Mouse (Mus musculus): Measurements from ENCODE around the gene Efcab9. TPM values are rescaled to one million over a fixed set of nuclear protein-coding genes. Genes with fewer than 3 reads are reported as not detected.

Efcab9 gene
- total RNA-seq, 2 experiments from 2014 or later, result not detected

GRCm38 (mm10) chr11:32505091-32505739 lies 26.7 kb downstream of the Efcab9 start:
- no peak for ATAC-seq (replicated peaks; ENCODE audit: low FRiP score, poor library complexity, severe bottlenecking)

GRCm38 (mm10) chr11:32503711-32504110 lies 28.2 kb downstream of the Efcab9 start:
- ATAC-seq (replicated peaks; ENCODE audit: low FRiP score, poor library complexity, severe bottlenecking), result no peak

GRCm38 (mm10) chr11:32499931-32500330 lies 31.9 kb downstream of the Efcab9 start:
- ATAC-seq (replicated peaks; ENCODE audit: low FRiP score, poor library complexity, severe bottlenecking), result no peak

GRCm38 (mm10) chr11:32498757-32499535 lies 32.9 kb downstream of the Efcab9 start:
- no peak for ATAC-seq (replicated peaks; ENCODE audit: low FRiP score, poor library complexity, severe bottlenecking)

- no peak for ATAC-seq (replicated peaks; ENCODE audit: low FRiP score, poor library complexity, severe bottlenecking)
Observed at GRCm38 (mm10) chr11:32495283-32495682, 36.6 kb downstream of the Efcab9 start.

- ATAC-seq (replicated peaks; ENCODE audit: low FRiP score, poor library complexity, severe bottlenecking), result no peak
Observed at GRCm38 (mm10) chr11:32493312-32493711, 38.6 kb downstream of the Efcab9 start.

- no peak for ATAC-seq (replicated peaks; ENCODE audit: low FRiP score, poor library complexity, severe bottlenecking)
Observed at GRCm38 (mm10) chr11:32491079-32491478, 40.8 kb downstream of the Efcab9 start.

GRCm38 (mm10) chr11:32488808-32489670 lies 42.8 kb downstream of the Efcab9 start:
- no peak for ATAC-seq (replicated peaks; ENCODE audit: low FRiP score, poor library complexity, severe bottlenecking)

- no peak for ATAC-seq (replicated peaks; ENCODE audit: low FRiP score, poor library complexity, severe bottlenecking)
Observed at GRCm38 (mm10) chr11:32488344-32488743, 43.5 kb downstream of the Efcab9 start.

- no peak for ATAC-seq (replicated peaks; ENCODE audit: low FRiP score, poor library complexity, severe bottlenecking)
Observed at GRCm38 (mm10) chr11:32487501-32487900, 44.4 kb downstream of the Efcab9 start.

- ATAC-seq (replicated peaks; ENCODE audit: low FRiP score, poor library complexity, severe bottlenecking), result no peak
Observed at GRCm38 (mm10) chr11:32486621-32487020, 45.3 kb downstream of the Efcab9 start.

- ATAC-seq (replicated peaks; ENCODE audit: low FRiP score, poor library complexity, severe bottlenecking), result no peak
Observed at GRCm38 (mm10) chr11:32485290-32485689, 46.6 kb downstream of the Efcab9 start.

GRCm38 (mm10) chr11:32481525-32481924 lies 50.4 kb downstream of the Efcab9 start:
- ATAC-seq (replicated peaks; ENCODE audit: low FRiP score, poor library complexity, severe bottlenecking), result no peak

GRCm38 (mm10) chr11:32475487-32476236 lies 56.2 kb downstream of the Efcab9 start:
- no peak for ATAC-seq (replicated peaks; ENCODE audit: low FRiP score, poor library complexity, severe bottlenecking)

GRCm38 (mm10) chr11:32474725-32475124 lies 57.2 kb downstream of the Efcab9 start:
- ATAC-seq (replicated peaks; ENCODE audit: low FRiP score, poor library complexity, severe bottlenecking), result no peak

Other genes starting within 250 kb of the Efcab9 start
- 59,368 and 63,767 TPM in 2 replicates for gene Hba-a1, start 248.6 kb downstream of the Efcab9 start, total RNA-seq (2015; ENCODE audit: low replicate concordance)
- gene Hba-a1, start 248.6 kb downstream of the Efcab9 start, total RNA-seq (2017; ENCODE audit: low replicate concordance), result 14,861 and 24,674 TPM in 2 replicates
- gene Hbq1b, start 245.1 kb downstream of the Efcab9 start, total RNA-seq (2015; ENCODE audit: low replicate concordance), result 294 and 334 TPM in 2 replicates
- gene Hbq1b, start 245.1 kb downstream of the Efcab9 start, total RNA-seq (2017; ENCODE audit: low replicate concordance), result 138 and 139 TPM in 2 replicates
- 143,341 and 149,783 TPM in 2 replicates for gene Hba-a2, start 235.6 kb downstream of the Efcab9 start, total RNA-seq (2015; ENCODE audit: low replicate concordance)
- 224,706 and 268,423 TPM in 2 replicates for gene Hba-a2, start 235.6 kb downstream of the Efcab9 start, total RNA-seq (2017; ENCODE audit: low replicate concordance)
- gene Hbq1a, start 232.0 kb downstream of the Efcab9 start, total RNA-seq (2015; ENCODE audit: low replicate concordance), result 28.2 and 42.2 TPM in 2 replicates
- 17.0 and 21.0 TPM in 2 replicates for gene Hbq1a, start 232.0 kb downstream of the Efcab9 start, total RNA-seq (2017; ENCODE audit: low replicate concordance)
- gene Sh3pxd2b, start 184.3 kb downstream of the Efcab9 start, total RNA-seq (2015; ENCODE audit: low replicate concordance), result 0.42 and 0.96 TPM in 2 replicates
- 0.28 and 0.85 TPM in 2 replicates for gene Sh3pxd2b, start 184.3 kb downstream of the Efcab9 start, total RNA-seq (2017; ENCODE audit: low replicate concordance)
- 0.58 and 1.3 TPM in 2 replicates for gene Ubtd2, start 76.7 kb downstream of the Efcab9 start, total RNA-seq (2015; ENCODE audit: low replicate concordance)
- not detected in 2 replicates for gene Ubtd2, start 76.7 kb downstream of the Efcab9 start, total RNA-seq (2017; ENCODE audit: low replicate concordance)
- 11.5 and 18.3 TPM in 2 replicates for gene Stk10, start 1.2 kb upstream of the Efcab9 start, total RNA-seq (2015; ENCODE audit: low replicate concordance)
- gene Stk10, start 1.2 kb upstream of the Efcab9 start, total RNA-seq (2017; ENCODE audit: low replicate concordance), result 9.9 and 19.2 TPM in 2 replicates
- 11.7 and 17.1 TPM in 2 replicates for gene Fbxw11, start 110.6 kb upstream of the Efcab9 start, total RNA-seq (2015; ENCODE audit: low replicate concordance)
- 10.7 and 12.9 TPM in 2 replicates for gene Fbxw11, start 110.6 kb upstream of the Efcab9 start, total RNA-seq (2017; ENCODE audit: low replicate concordance)

Data from erythroblast, adult 5-6 weeks (primary cell).